ENCODE assay signal across 9 mouse cellular contexts in genomic region chr3:58448230-58448629, GRCm38 (mm10). TPM values are rescaled to one million over a fixed set of nuclear protein-coding genes. Genes with fewer than 3 reads are reported as not detected.
DNase-seq lines count a peak whose midpoint lies in the region; ATAC-seq and TF ChIP-seq lines count a peak whose summit lies in the region.
"Had no signal": no experiment of that assay in that cellular context is flagged by ENCODE, and none has a peak within 500 bp of the region (broad histone marks: within the 10 kb centered on the region; RNA-seq: fewer than 3 reads in every experiment).

No protein-coding gene starts in this region.

- no peak for TF ChIP-seq CTCF in thymus, adult 2 months (IDR thresholded peaks at IDR 0.05; ENCODE audit: borderline replicate concordance, control insufficient read depth, extremely low read depth, insufficient read depth, low read length, poor library complexity)

- H3K4me3 ChIP-seq in thymus, adult 2 months (ENCODE audit: control insufficient read depth, insufficient read depth, low read length) = no peak overlapping the region
- H3K4me3 ChIP-seq: limb, embryonic 15.5 days had no signal

- TF ChIP-seq POLR2A in thymus, adult 2 months (IDR thresholded peaks at IDR 0.05; ENCODE audit: control insufficient read depth, extremely low read depth, insufficient read depth, low read length, poor library complexity) = no peak

- no peaks in the 10 kb centered on the region for H3K36me3 ChIP-seq in thymus, adult 2 months (ENCODE audit: control insufficient read depth, insufficient read depth, low read length)
- H3K36me3 ChIP-seq: limb, embryonic 15.5 days had no signal

- no peaks in the 10 kb centered on the region for H3K4me1 ChIP-seq in thymus, adult 2 months (replicated peaks; ENCODE audit: control insufficient read depth, insufficient read depth, low read length)
- H3K4me1 ChIP-seq: limb, embryonic 15.5 days had no signal

- H3K27ac ChIP-seq in thymus, adult 2 months (ENCODE audit: control insufficient read depth, insufficient read depth, low read length) = no peak overlapping the region
- H3K27ac ChIP-seq: limb, embryonic 15.5 days had no signal

- 100% methylated on average over 2 of the region's 2 CpGs for WGBS in thymus, adult 2 months

- no peaks in the 10 kb centered on the region for H3K27me3 ChIP-seq in thymus, adult 2 months (ENCODE audit: control insufficient read depth, insufficient read depth, low read length)
- H3K27me3 ChIP-seq: limb, embryonic 15.5 days had no signal

- peak; percentile 19 for DNase-seq in adrenal gland, postnatal 14 days
- no peak for DNase-seq in adrenal gland, postnatal 25 days
- peak; percentile 15 for DNase-seq in lung, postnatal 10 days
- no peak for DNase-seq in lung, postnatal 25 days (ENCODE audit: low spot score)
- DNase-seq in thymus, adult 2 months = peak; percentile 29
- no peak for DNase-seq in adrenal gland, adult 8-10 months
- DNase-seq in urinary bladder, postnatal 25 days (ENCODE audit: low spot score) = no peak

- ATAC-seq in granulocyte monocyte progenitor cell, adult 5-6 weeks (replicated peaks; ENCODE audit: poor library complexity, severe bottlenecking) = peak; percentile 56

RNA-seq across cellular contexts. Expression of gene Tsc22d2, which starts 33.7 kb away (rescaled TPM):
- 33.3 and 35.2 TPM in 2 replicates for total RNA-seq in adrenal gland, postnatal 14 days (2021)
- 34.8 and 37.4 TPM in 2 replicates for total RNA-seq in adrenal gland, postnatal 25 days (2021)
- total RNA-seq in granulocyte monocyte progenitor cell, adult 5-6 weeks (2014; fragmentation: Nextera tagmentation) = 9.2 and 14.0 TPM in 2 replicates
- total RNA-seq in granulocyte monocyte progenitor cell, adult 5-6 weeks (2017) = 7.9 and 11.0 TPM in 2 replicates
- polyA plus RNA-seq in thymus, adult 2 months (2012; rRNA removed) = 21.4 and 29.7 TPM in 2 replicates
- 10 to 100 TPM; 33.4 to 46.7 (median 39.3) TPM for total RNA-seq in adrenal gland, adult 8-10 months (2022)

Comparison
In these comparisons a context has a peak if more than half of its experiments do, and no peak if none do; other contexts are left out.
1. DNase-seq: peak in adrenal gland, postnatal 14 days (single experiment), lung, postnatal 10 days (single experiment) and thymus, adult 2 months (single experiment); none in adrenal gland, postnatal 25 days (single experiment), lung, postnatal 25 days (single experiment), adrenal gland, adult 8-10 months (single experiment) and urinary bladder, postnatal 25 days (single experiment).